Mouse (Mus musculus): ENCODE data around the gene 3425401B19Rik. TPM values are rescaled to one million over a fixed set of nuclear protein-coding genes. Genes with fewer than 3 reads are reported as not detected.

3425401B19Rik gene
- polyA plus RNA-seq (2012) = not detected in 2 replicates

DNA sequence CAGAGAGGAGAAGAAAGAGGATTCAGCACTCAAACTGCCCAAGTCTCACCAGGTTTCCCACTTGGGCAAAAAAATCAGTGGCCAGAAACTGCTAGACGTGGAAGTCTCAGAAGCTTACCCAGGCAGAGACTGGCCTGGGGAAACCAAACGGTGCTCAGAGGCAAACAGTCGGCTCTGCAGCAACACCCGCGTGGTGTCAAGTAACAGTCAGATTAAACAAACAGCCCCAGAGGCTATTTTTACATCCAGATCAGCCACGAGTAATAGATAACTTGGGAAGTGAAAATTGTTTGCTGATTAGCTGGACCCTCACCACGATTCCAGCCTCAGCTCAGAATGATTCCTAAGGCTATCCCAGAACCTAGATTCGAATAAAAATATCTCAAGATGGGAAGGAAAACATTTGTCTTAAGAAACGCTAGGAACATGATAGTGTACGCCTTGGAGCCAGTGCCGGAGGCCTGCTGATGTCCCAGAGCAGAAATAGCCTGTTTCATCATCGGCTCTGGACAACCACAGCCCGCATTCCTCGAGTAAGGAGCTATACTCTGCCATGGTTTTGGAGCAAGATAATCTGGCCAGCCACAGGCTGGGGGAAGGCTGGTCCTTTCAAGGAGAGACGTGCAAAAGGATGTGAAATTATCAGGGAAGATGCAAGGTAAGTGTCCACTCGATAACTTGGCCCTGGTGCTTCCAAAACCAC lies at the start of gene 3425401B19Rik:
Gene 3425401B19Rik (minus strand): TSS at position 170 of the 703 bp plus-strand sequence.
- TF ChIP-seq GATA1 (IDR thresholded peaks at IDR 0.05; ENCODE audit: low read length) = no peak

GRCm38 (mm10) chr14:32732961-32733360 lies 47.9 kb upstream of the 3425401B19Rik start:
- no peak for TF ChIP-seq GATA1 (IDR thresholded peaks at IDR 0.05; ENCODE audit: low read length)

- no peak for TF ChIP-seq GATA1 (IDR thresholded peaks at IDR 0.05; ENCODE audit: low read length)
Observed at GRCm38 (mm10) chr14:32726864-32727263, 41.8 kb upstream of the 3425401B19Rik start.

DNA sequence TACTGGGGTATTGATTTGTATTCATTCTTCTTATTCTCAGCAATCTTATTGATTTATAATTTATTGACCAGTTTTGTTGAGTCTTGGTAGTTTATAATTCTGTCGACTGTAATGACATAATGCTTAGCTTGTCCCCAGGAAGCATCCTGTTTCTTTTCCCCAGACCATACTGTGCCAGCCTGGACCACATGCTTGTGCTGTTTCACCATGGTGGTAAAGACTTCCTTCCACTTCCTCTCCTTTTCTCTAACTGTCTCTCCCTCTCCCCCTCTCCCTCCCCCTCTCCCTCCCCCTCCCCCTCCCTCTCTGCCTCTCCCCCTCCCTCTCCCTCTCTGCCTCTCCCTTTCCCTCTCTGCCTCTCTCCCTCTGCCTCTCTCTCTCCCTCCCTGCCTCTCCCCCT lies 36.4 kb upstream of the 3425401B19Rik start:
- no peak for TF ChIP-seq GATA1 (IDR thresholded peaks at IDR 0.05; ENCODE audit: low read length)

- TF ChIP-seq GATA1 (IDR thresholded peaks at IDR 0.05; ENCODE audit: low read length) = no peak
Observed at GRCm38 (mm10) chr14:32716763-32717439, 31.8 kb upstream of the 3425401B19Rik start.

GRCm38 (mm10) chr14:32715489-32715888 lies 30.4 kb upstream of the 3425401B19Rik start:
- TF ChIP-seq GATA1 (IDR thresholded peaks at IDR 0.05; ENCODE audit: low read length) = no peak

DNA sequence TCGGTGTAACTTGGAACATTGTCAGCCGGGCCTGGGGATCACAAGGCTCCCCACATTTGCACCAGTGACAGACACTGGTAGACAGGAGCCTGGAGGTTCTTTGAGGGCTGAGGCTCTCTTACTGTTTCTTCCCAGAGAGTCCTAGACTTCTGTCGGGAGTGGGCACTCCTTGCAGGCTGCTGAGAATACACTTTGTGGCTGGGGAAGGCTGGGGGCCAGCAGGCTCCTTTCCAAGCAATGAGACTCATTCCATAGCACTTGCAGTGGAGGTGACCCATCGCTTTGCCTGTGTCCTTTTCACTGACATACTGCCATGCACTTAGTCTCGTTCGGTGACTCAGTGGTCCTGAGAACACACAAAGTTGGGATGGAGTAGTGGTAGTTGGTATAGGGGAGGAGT lies 30.0 kb upstream of the 3425401B19Rik start:
- TF ChIP-seq GATA1 (IDR thresholded peaks at IDR 0.05; ENCODE audit: low read length) = no peak

DNA sequence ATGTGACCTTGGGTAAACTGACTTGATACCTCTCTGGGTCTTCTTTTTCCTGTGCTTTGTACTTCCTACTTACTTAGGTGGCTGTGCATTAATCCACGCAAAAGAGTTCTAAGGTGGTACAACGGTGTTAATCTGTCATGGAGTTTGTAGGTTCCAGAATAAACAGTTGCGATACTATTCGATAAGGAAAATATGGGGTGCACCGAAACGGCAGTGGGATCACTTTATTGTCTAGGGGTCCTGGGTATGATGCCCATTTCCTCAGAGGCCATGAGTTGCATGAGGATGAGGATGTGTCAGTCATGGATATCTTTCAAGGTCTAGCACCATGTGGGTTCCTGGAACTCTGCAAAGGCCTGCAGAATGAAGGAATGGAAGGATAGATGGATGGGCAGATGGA lies 24.8 kb upstream of the 3425401B19Rik start:
- TF ChIP-seq GATA1 (IDR thresholded peaks at IDR 0.05; ENCODE audit: low read length) = no peak

GRCm38 (mm10) chr14:32708756-32709155 lies 23.7 kb upstream of the 3425401B19Rik start:
- no peak for TF ChIP-seq GATA1 (IDR thresholded peaks at IDR 0.05; ENCODE audit: low read length)

DNA sequence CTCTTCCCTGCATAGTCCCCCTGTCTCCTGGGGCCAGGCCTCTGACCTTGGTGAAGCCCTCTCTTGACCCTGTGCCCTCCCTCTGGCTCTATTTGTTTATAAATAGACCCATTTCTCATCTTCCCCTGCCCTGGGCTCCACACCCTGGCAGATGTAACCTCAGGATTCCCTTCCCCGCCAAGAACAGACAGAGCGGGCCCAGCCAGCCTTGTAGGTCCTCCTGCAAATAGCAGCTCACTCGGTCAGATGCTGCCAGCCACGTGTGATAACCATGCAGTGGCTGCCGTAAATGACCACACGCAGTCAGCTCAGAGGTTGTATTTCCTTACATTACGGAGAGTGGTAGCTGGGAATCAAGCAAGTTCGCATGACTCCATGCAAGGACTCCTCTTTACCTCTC lies 22.8 kb upstream of the 3425401B19Rik start:
- no peak for TF ChIP-seq GATA1 (IDR thresholded peaks at IDR 0.05; ENCODE audit: low read length)

- TF ChIP-seq GATA1 (IDR thresholded peaks at IDR 0.05; ENCODE audit: low read length) = no peak
Observed at GRCm38 (mm10) chr14:32700972-32701371, 15.9 kb upstream of the 3425401B19Rik start.

GRCm38 (mm10) chr14:32698556-32698955 lies 13.5 kb upstream of the 3425401B19Rik start:
- TF ChIP-seq GATA1 (IDR thresholded peaks at IDR 0.05; ENCODE audit: low read length) = no peak

DNA sequence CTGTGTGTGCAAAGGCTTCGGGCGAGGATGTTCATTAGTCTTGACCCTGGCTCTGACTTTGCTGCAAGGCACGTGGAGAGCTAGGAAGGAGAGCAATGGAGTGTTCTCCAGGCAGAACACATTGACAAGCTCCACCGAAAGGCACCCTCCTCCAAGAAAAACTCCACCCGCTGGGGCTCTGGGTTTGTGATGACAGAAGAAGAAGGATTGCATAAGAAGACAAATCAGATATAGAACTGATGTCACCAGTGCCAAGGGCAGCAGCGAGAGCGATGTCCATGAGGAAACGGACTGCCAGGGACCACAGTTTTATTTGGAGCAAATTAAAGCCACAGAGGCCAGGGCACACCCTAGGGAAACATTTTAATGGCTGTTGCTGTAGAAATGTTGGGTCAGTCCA lies 12.7 kb upstream of the 3425401B19Rik start:
- no peak for TF ChIP-seq GATA1 (IDR thresholded peaks at IDR 0.05; ENCODE audit: low read length)

DNA sequence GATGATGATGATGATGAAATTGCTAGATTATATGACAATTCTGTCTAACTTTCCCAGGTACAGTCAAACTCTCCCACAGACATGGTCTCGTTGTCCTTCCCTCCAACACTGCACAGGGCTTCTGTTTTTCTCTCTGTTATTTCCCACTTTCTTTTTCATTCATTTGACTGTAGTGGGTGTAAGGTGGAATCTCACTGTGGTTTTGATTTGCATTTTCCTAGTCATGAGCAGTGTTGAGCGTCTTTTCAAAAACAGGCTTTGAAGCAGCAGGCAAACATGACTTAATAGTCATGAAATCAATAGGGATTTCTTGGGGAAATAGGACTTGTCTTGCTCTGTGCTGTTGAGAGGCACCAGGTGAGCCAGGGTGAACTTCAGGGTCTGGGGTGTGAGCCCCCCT lies 11.3 kb upstream of the 3425401B19Rik start:
- no peak for TF ChIP-seq GATA1 (IDR thresholded peaks at IDR 0.05; ENCODE audit: low read length)

GRCm38 (mm10) chr14:32695906-32696305 lies 10.8 kb upstream of the 3425401B19Rik start:
- no peak for TF ChIP-seq GATA1 (IDR thresholded peaks at IDR 0.05; ENCODE audit: low read length)

DNA sequence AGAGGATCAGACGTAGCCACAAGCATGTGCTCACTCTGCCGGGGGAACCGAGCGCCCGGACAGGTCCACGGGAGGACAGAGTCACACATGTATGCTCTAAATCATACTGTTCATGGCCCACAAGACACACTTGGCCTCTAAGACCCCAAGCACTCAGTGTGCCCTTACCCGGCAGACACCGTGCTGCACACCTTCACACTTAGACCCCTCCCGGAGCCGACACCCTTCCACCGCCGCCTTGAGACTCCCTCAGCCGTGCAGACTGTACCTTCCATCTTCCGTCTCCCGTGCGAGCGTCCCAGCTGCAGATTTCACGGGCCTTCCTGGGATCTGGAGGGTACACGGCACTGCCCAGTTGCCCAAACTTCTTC lies 373 bp downstream of the 3425401B19Rik start:
- no peak for TF ChIP-seq GATA1 (IDR thresholded peaks at IDR 0.05; ENCODE audit: low read length)
